Mouse (Mus musculus) cerebellum, adult 2 months (tissue): Measurements from ENCODE around the gene Cwc27.

ENCODE experiments used
- CTCF ChIP-seq: fragments of 200-500 bp; IDR thresholded peaks from 2 replicates; pipeline ENCODE4 v1.5.1; 2011; ENCODE audit warnings: low read depth, mild to moderate bottlenecking, control low read depth, low read length, moderate library complexity, borderline replicate concordance; ENCODE audit not compliant: insufficient read depth
- POLR2A ChIP-seq: fragments of 200-500 bp; IDR thresholded peaks from 2 replicates; pipeline ENCODE4 v1.6.1; 2011; ENCODE audit warnings: low read length, control low read depth, borderline replicate concordance; ENCODE audit not compliant: insufficient read depth

- no peak for TF ChIP-seq POLR2A
- TF ChIP-seq CTCF: no peak
These were observed 206.5 kb downstream of the Cwc27 start for GRCm38 (mm10) chr13:104610210-104611111.
